Mouse (Mus musculus): ENCODE measurements around the gene Ephb1. TPM values are rescaled to one million over a fixed set of nuclear protein-coding genes. Genes with fewer than 3 reads are reported as not detected.
A peak's percentile ranks its signal among the peaks of the same experiment; 100 is the strongest.

Gene Ephb1
- polyA plus RNA-seq, 1 experiment from 2014 or later = 9.5 TPM

- Histone ChIP-seq H3K4me1 (0 out of 2 replicates have a peak, but pooled peaks cover 9% of the 10 kb centered on the region), H3K9me3 (replicated peaks) (no peaks in the 10 kb centered on the region; the same call in 1 of the 2 replicates), H3K27ac (replicated peaks) (no peak overlapping the region), H3K36me3 (no peaks in the 10 kb centered on the region), H3K4me3 (no peak overlapping the region), H3K27me3 (ENCODE audit: low read depth, poor library complexity, severe bottlenecking) (no peaks in the 10 kb centered on the region)
- DNase-seq (ENCODE audit: low spot score) = no peak
- 91% methylated on average over 2 of the region's 2 CpGs for WGBS
These were observed 13.3 kb upstream of the Ephb1 start for GRCm38 (mm10) chr9:102367796-102368195.

GRCm38 (mm10) chr9:102365536-102365935 lies 11.0 kb upstream of the Ephb1 start:
- Histone ChIP-seq H3K4me3 (no peak overlapping the region), H3K27ac (replicated peaks) (no peak overlapping the region), H3K27me3 (ENCODE audit: low read depth, poor library complexity, severe bottlenecking) (no peaks in the 10 kb centered on the region), H3K4me1 (0 out of 2 replicates have a peak, but pooled peaks cover 2% of the 10 kb centered on the region), H3K9me3 (replicated peaks) (no peaks in the 10 kb centered on the region; the same call in 1 of the 2 replicates), H3K36me3 (no peaks in the 10 kb centered on the region)
- DNase-seq (ENCODE audit: low spot score) = no peak
- WGBS = 94% methylated on average over 2 of the region's 2 CpGs

GRCm38 (mm10) chr9:102359311-102359710 lies 4.8 kb upstream of the Ephb1 start:
- H3K4me3 ChIP-seq = no peak overlapping the region
- no peaks in the 10 kb centered on the region; the same call in 1 of the 2 replicates for H3K4me1 ChIP-seq
- no peaks in the 10 kb centered on the region for H3K36me3 ChIP-seq
- H3K27me3 ChIP-seq (ENCODE audit: low read depth, poor library complexity, severe bottlenecking) = peaks cover 30% of the 10 kb centered on the region
- no peaks in the 10 kb centered on the region; the same call in 1 of the 2 replicates for H3K9me3 ChIP-seq (replicated peaks)
- DNase-seq (ENCODE audit: low spot score) = peak; percentile 9
- no peak overlapping the region for H3K27ac ChIP-seq (replicated peaks)
- 90% methylated on average over 6 of the region's 6 CpGs for WGBS

GRCm38 (mm10) chr9:102358711-102359110 lies 4.2 kb upstream of the Ephb1 start:
- DNase-seq (ENCODE audit: low spot score) = no peak
- Histone ChIP-seq H3K36me3 (no peaks in the 10 kb centered on the region), H3K27me3 (ENCODE audit: low read depth, poor library complexity, severe bottlenecking) (peaks cover 36% of the 10 kb centered on the region), H3K4me1 (peaks cover 6% of the 10 kb centered on the region), H3K9me3 (replicated peaks) (no peaks in the 10 kb centered on the region; the same call in 1 of the 2 replicates), H3K27ac (replicated peaks) (no peak overlapping the region), H3K4me3 (no peak overlapping the region)
- WGBS = 83% methylated on average over 3 of the region's 3 CpGs

- peak; percentile 5 for DNase-seq (ENCODE audit: low spot score)
- no peaks in the 10 kb centered on the region for H3K36me3 ChIP-seq
- 91% methylated on average over 6 of the region's 6 CpGs for WGBS
- H3K27me3 ChIP-seq (ENCODE audit: low read depth, poor library complexity, severe bottlenecking) = peaks cover 43% of the 10 kb centered on the region
- no peaks in the 10 kb centered on the region for H3K9me3 ChIP-seq (replicated peaks)
- peaks cover 13% of the 10 kb centered on the region for H3K4me1 ChIP-seq
- no peak overlapping the region for H3K4me3 ChIP-seq
- H3K27ac ChIP-seq (replicated peaks) = no peak overlapping the region
These were observed 3.5 kb upstream of the Ephb1 start for GRCm38 (mm10) chr9:102358011-102358410.

GRCm38 (mm10) chr9:102356516-102356915 lies 2.0 kb upstream of the Ephb1 start:
- Histone ChIP-seq H3K27ac (replicated peaks) (no peak overlapping the region), H3K9me3 (replicated peaks) (no peaks in the 10 kb centered on the region), H3K4me1 (peaks cover 28% of the 10 kb centered on the region), H3K27me3 (ENCODE audit: low read depth, poor library complexity, severe bottlenecking) (peaks cover 58% of the 10 kb centered on the region), H3K36me3 (no peaks in the 10 kb centered on the region), H3K4me3 (no peak overlapping the region)
- no peak for DNase-seq (ENCODE audit: low spot score)
- WGBS = 65% methylated on average over 10 of the region's 10 CpGs

- Histone ChIP-seq H3K27me3 (ENCODE audit: low read depth, poor library complexity, severe bottlenecking) (peaks cover 65% of the 10 kb centered on the region), H3K9me3 (replicated peaks) (no peaks in the 10 kb centered on the region), H3K4me1 (peaks cover 32% of the 10 kb centered on the region), H3K27ac (replicated peaks) (no peak overlapping the region), H3K4me3 (no peak overlapping the region), H3K36me3 (no peaks in the 10 kb centered on the region)
- 53% methylated on average over 3 of the region's 3 CpGs for WGBS
- no peak for DNase-seq (ENCODE audit: low spot score)
These were observed 1.2 kb upstream of the Ephb1 start for GRCm38 (mm10) chr9:102355726-102356125.

- Histone ChIP-seq H3K27me3 (ENCODE audit: low read depth, poor library complexity, severe bottlenecking) (peaks cover 84% of the 10 kb centered on the region), H3K9me3 (replicated peaks) (no peaks in the 10 kb centered on the region), H3K4me1 (peaks cover 32% of the 10 kb centered on the region), H3K36me3 (no peaks in the 10 kb centered on the region), H3K4me3 (peak overlapping the region; percentile 83), H3K27ac (replicated peaks) (peak overlapping the region; percentile 90)
- DNase-seq (ENCODE audit: low spot score) = peak; percentile 72
- under 1% methylated on average over 68 of the region's 70 CpGs for WGBS
These were observed 629 bp downstream of the Ephb1 start for GRCm38 (mm10) chr9:102353636-102354491.

- Histone ChIP-seq H3K36me3 (no peaks in the 10 kb centered on the region), H3K4me1 (peaks cover 32% of the 10 kb centered on the region), H3K4me3 (peak overlapping the region; percentile 83), H3K9me3 (replicated peaks) (no peaks in the 10 kb centered on the region), H3K27ac (replicated peaks) (peak overlapping the region; percentile 90), H3K27me3 (ENCODE audit: low read depth, poor library complexity, severe bottlenecking) (peaks cover 91% of the 10 kb centered on the region)
- under 1% methylated on average over 38 of the region's 38 CpGs for WGBS
- DNase-seq (ENCODE audit: low spot score) = peak; percentile 54
These were observed 1.3 kb downstream of the Ephb1 start for GRCm38 (mm10) chr9:102353056-102353635.

GRCm38 (mm10) chr9:102352186-102353055 lies 2.1 kb downstream of the Ephb1 start:
- DNase-seq (ENCODE audit: low spot score) = peak; percentile 59
- Histone ChIP-seq H3K27ac (replicated peaks) (peak overlapping the region; percentile 90), H3K4me3 (peak overlapping the region; percentile 83), H3K36me3 (no peaks in the 10 kb centered on the region), H3K9me3 (replicated peaks) (no peaks in the 10 kb centered on the region), H3K27me3 (ENCODE audit: low read depth, poor library complexity, severe bottlenecking) (peaks cover 96% of the 10 kb centered on the region), H3K4me1 (peaks cover 34% of the 10 kb centered on the region)
- 3% methylated on average over 30 of the region's 30 CpGs for WGBS

- 0 out of 2 replicates have a peak overlapping the region, but pooled peaks have one; percentile 42 for H3K27ac ChIP-seq (replicated peaks)
- H3K9me3 ChIP-seq (replicated peaks) = no peaks in the 10 kb centered on the region
- H3K4me1 ChIP-seq = peaks cover 35% of the 10 kb centered on the region
- 8% methylated on average over 10 of the region's 10 CpGs for WGBS
- DNase-seq (ENCODE audit: low spot score) = peak; percentile 19
- H3K36me3 ChIP-seq = no peaks in the 10 kb centered on the region
- peak overlapping the region; percentile 83 for H3K4me3 ChIP-seq
- H3K27me3 ChIP-seq (ENCODE audit: low read depth, poor library complexity, severe bottlenecking) = peaks cover 96% of the 10 kb centered on the region
These were observed 2.8 kb downstream of the Ephb1 start for GRCm38 (mm10) chr9:102351721-102352120.

GRCm38 (mm10) chr9:102351221-102351620 lies 3.3 kb downstream of the Ephb1 start:
- no peak for DNase-seq (ENCODE audit: low spot score)
- no peaks in the 10 kb centered on the region for H3K9me3 ChIP-seq (replicated peaks)
- peak overlapping the region; percentile 83 for H3K4me3 ChIP-seq
- peaks cover 35% of the 10 kb centered on the region for H3K4me1 ChIP-seq
- no peaks in the 10 kb centered on the region for H3K36me3 ChIP-seq
- H3K27me3 ChIP-seq (ENCODE audit: low read depth, poor library complexity, severe bottlenecking) = peaks cover 95% of the 10 kb centered on the region
- 57% methylated on average over 5 of the region's 5 CpGs for WGBS
- H3K27ac ChIP-seq (replicated peaks) = no peak overlapping the region

All from midbrain, embryonic 10.5 days (tissue).